Mouse (Mus musculus) midbrain, embryonic 16.5 days (tissue): ENCODE measurements at regions not wholly inside any gene's neighbourhood (a gene's known extent, or its start where the extent isn't known, plus 50 kb on each side); places are given as distances from the start of the nearest gene placed in this dataset.

Experiments
- ATAC-seq: fragments of 200-750 bp; cut with Nextera tagmentation; 2 replicates; pipeline ENCODE4 v1.8.0; 2017; ENCODE audit warnings: moderate TSS enrichment
- H3K27ac ChIP-seq: fragments of 300-500 bp; sonication (generic); 2 replicates; pipeline ENCODE4 v1.5.1; 2014; ENCODE audit warnings: mild to moderate bottlenecking, low read length, mixed read lengths
- H3K27me3 ChIP-seq: fragments of 300-500 bp; sonication (generic); 2 replicates; pipeline ENCODE4 v1.6.1; 2014; ENCODE audit warnings: low read depth, low read length, mixed read lengths; ENCODE audit not compliant: control insufficient read depth, insufficient read depth
- H3K36me3 ChIP-seq: fragments of 300-500 bp; sonication (generic); 2 replicates; pipeline ENCODE4 v1.6.1; 2014; ENCODE audit warnings: mild to moderate bottlenecking, low read length, moderate library complexity, mixed read lengths; ENCODE audit not compliant: control insufficient read depth, insufficient read depth
- H3K4me1 ChIP-seq: fragments of 300-500 bp; sonication (generic); 2 replicates; pipeline ENCODE4 v1.6.1; 2014; ENCODE audit warnings: mild to moderate bottlenecking, low read length, mixed read lengths; ENCODE audit not compliant: control insufficient read depth, insufficient read depth
- H3K4me2 ChIP-seq: fragments of 300-500 bp; sonication (generic); 2 replicates; pipeline ENCODE4 v1.6.1; 2014; ENCODE audit warnings: mild to moderate bottlenecking, low read length, mixed read lengths
- H3K4me3 ChIP-seq: fragments of 300-500 bp; sonication (generic); 2 replicates; pipeline ENCODE4 v1.5.1; 2014; ENCODE audit warnings: low read depth, mild to moderate bottlenecking, low read length, moderate library complexity, mixed read lengths
- H3K9ac ChIP-seq: fragments of 300-500 bp; sonication (generic); 2 replicates; pipeline ENCODE4 v1.6.1; 2014; ENCODE audit warnings: low read depth, low read length, mixed read lengths
- H3K9me3 ChIP-seq: fragments of 300-500 bp; sonication (generic); replicated peaks from 2 replicates; pipeline ENCODE4 v1.6.1; 2014; ENCODE audit warnings: mild to moderate bottlenecking, low read length, mixed read lengths; ENCODE audit not compliant: control insufficient read depth, poor library complexity, severe bottlenecking
- WGBS: fragments of 180-500 bp; shearing (Covaris S2); extraction: QIAGEN DNeasy Blood & Tissue Kit; methylation state at CpG from one replicate; pipeline ENCODE4 v1.1.7; 2014; 5-methylcytosine and 5-hydroxymethylcytosine counted together

- Histone ChIP-seq H3K4me2 (no peak overlapping the region), H3K9ac (no peak overlapping the region), H3K9me3 (no peaks in the 10 kb centered on the region), H3K27ac (no peak overlapping the region), H3K4me3 (no peak overlapping the region), H3K36me3 (no peaks in the 10 kb centered on the region), H3K4me1 (no peaks in the 10 kb centered on the region), H3K27me3 (no peaks in the 10 kb centered on the region)
- ATAC-seq: no peak
- 38% methylated on average over 5 of the region's 5 CpGs for WGBS
These were observed 117.0 kb upstream of the Cdh4 start for GRCm38 (mm10) chr2:179325242-179325641.

GRCm38 (mm10) chr2:179332872-179333489 lies 109.2 kb upstream of the Cdh4 start:
- H3K4me2 ChIP-seq: no peak overlapping the region
- no peak for ATAC-seq
- no peak overlapping the region for H3K9ac ChIP-seq
- peaks cover 8% of the 10 kb centered on the region; the same call in 1 of the 2 replicates for H3K4me1 ChIP-seq
- H3K27ac ChIP-seq: peak overlapping the region; percentile 29; the same call in 1 of the 2 replicates
- no peak overlapping the region for H3K4me3 ChIP-seq
- no peaks in the 10 kb centered on the region for H3K36me3 ChIP-seq
- H3K27me3 ChIP-seq: no peaks in the 10 kb centered on the region
- H3K9me3 ChIP-seq: no peaks in the 10 kb centered on the region
- 58% methylated on average over 5 of the region's 5 CpGs for WGBS

- peaks cover 8% of the 10 kb centered on the region; the same call in 1 of the 2 replicates for H3K4me1 ChIP-seq
- 67% methylated on average over 5 of the region's 5 CpGs for WGBS
- H3K9ac ChIP-seq: no peak overlapping the region
- H3K27ac ChIP-seq: no peak overlapping the region
- H3K9me3 ChIP-seq: no peaks in the 10 kb centered on the region
- H3K4me3 ChIP-seq: no peak overlapping the region
- no peaks in the 10 kb centered on the region for H3K27me3 ChIP-seq
- H3K36me3 ChIP-seq: no peaks in the 10 kb centered on the region
- H3K4me2 ChIP-seq: no peak overlapping the region
- ATAC-seq: no peak
These were observed 108.6 kb upstream of the Cdh4 start for GRCm38 (mm10) chr2:179333587-179333986.

- Histone ChIP-seq H3K9ac (no peak overlapping the region), H3K36me3 (no peaks in the 10 kb centered on the region), H3K9me3 (no peaks in the 10 kb centered on the region), H3K4me1 (peaks cover 8% of the 10 kb centered on the region; the same call in 1 of the 2 replicates), H3K27ac (no peak overlapping the region), H3K27me3 (no peaks in the 10 kb centered on the region), H3K4me2 (no peak overlapping the region), H3K4me3 (no peak overlapping the region)
- 4% methylated on average over 1 of the region's 1 CpGs for WGBS
- peak; percentile 65; the same call in 1 of the 2 replicates for ATAC-seq
These were observed 106.0 kb upstream of the Cdh4 start for GRCm38 (mm10) chr2:179336235-179336634.

- peaks cover 9% of the 10 kb centered on the region; the same call in 1 of the 2 replicates for H3K4me1 ChIP-seq
- no peaks in the 10 kb centered on the region for H3K9me3 ChIP-seq
- H3K27me3 ChIP-seq: no peaks in the 10 kb centered on the region
- H3K36me3 ChIP-seq: no peaks in the 10 kb centered on the region
- no peak overlapping the region for H3K4me3 ChIP-seq
- no peak overlapping the region for H3K4me2 ChIP-seq
- H3K27ac ChIP-seq: no peak overlapping the region
- no peak overlapping the region for H3K9ac ChIP-seq
- ATAC-seq: no peak
- WGBS: 74% methylated on average over 3 of the region's 3 CpGs
These were observed 89.6 kb upstream of the Cdh4 start for GRCm38 (mm10) chr2:179352676-179353075.

GRCm38 (mm10) chr2:179354866-179355265 lies 87.4 kb upstream of the Cdh4 start:
- H3K27me3 ChIP-seq: no peaks in the 10 kb centered on the region
- 54% methylated on average over 5 of the region's 5 CpGs for WGBS
- H3K4me2 ChIP-seq: no peak overlapping the region
- no peak overlapping the region for H3K4me3 ChIP-seq
- H3K36me3 ChIP-seq: no peaks in the 10 kb centered on the region
- no peaks in the 10 kb centered on the region for H3K9me3 ChIP-seq
- no peak overlapping the region for H3K9ac ChIP-seq
- peaks cover 9% of the 10 kb centered on the region; the same call in 1 of the 2 replicates for H3K4me1 ChIP-seq
- ATAC-seq: no peak
- no peak overlapping the region for H3K27ac ChIP-seq

GRCm38 (mm10) chr2:179370882-179371546 lies 71.2 kb upstream of the Cdh4 start:
- Histone ChIP-seq H3K9ac (no peak overlapping the region), H3K27ac (no peak overlapping the region), H3K4me2 (no peak overlapping the region), H3K27me3 (no peaks in the 10 kb centered on the region), H3K4me3 (no peak overlapping the region), H3K4me1 (no peaks in the 10 kb centered on the region), H3K36me3 (no peaks in the 10 kb centered on the region), H3K9me3 (no peaks in the 10 kb centered on the region)
- 74% methylated on average over 14 of the region's 14 CpGs for WGBS
- ATAC-seq: no peak

GRCm38 (mm10) chr2:179371553-179371952 lies 70.7 kb upstream of the Cdh4 start:
- 73% methylated on average over 7 of the region's 7 CpGs for WGBS
- ATAC-seq: no peak
- H3K4me3 ChIP-seq: no peak overlapping the region
- H3K27ac ChIP-seq: no peak overlapping the region
- H3K9me3 ChIP-seq: no peaks in the 10 kb centered on the region
- no peaks in the 10 kb centered on the region for H3K27me3 ChIP-seq
- no peak overlapping the region for H3K9ac ChIP-seq
- no peaks in the 10 kb centered on the region for H3K4me1 ChIP-seq
- no peak overlapping the region for H3K4me2 ChIP-seq
- no peaks in the 10 kb centered on the region for H3K36me3 ChIP-seq

DNA sequence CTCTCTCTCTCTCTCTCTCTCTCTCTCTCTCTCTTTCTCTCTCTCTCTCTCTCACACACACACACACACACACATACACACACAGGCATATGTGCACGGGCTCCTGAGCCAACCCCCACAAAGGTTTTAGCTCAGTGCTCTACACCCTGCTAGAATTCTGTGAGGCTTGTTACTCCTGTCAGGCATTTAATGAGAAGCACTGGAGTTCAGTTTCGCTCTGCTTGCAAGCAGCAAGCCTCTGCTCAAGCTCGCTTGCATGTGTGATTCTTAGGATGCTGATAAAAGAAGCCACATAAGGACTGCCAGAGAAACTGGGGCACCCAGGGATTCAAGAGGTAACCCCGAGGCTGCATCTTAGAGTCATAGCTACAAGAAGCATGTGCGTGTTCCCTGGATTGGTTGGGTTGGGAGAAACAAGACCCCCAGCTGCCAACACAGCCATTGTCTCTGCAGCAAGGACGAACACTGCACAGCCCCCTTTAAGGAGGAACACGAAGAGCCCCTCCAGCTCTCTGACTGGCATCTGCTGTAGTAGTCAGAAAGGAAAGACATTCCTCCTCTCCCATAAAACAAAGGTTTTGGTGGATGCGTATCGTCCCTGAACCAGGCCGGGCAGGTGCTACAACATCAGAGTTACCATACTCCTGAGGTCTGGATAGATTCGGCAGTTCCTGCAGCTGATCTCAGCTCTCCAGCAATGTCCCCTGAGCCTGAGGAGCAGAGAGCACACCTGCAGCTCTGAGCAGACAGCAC lies 62.4 kb upstream of the Cdh4 start:
- Histone ChIP-seq H3K9ac (peak overlapping the region; percentile 18; the same call in 1 of the 2 replicates), H3K27me3 (no peaks in the 10 kb centered on the region), H3K4me1 (peaks cover 14% of the 10 kb centered on the region), H3K36me3 (no peaks in the 10 kb centered on the region), H3K4me2 (no peak overlapping the region), H3K27ac (peak overlapping the region; percentile 55), H3K4me3 (no peak overlapping the region), H3K9me3 (no peaks in the 10 kb centered on the region)
- ATAC-seq: peak; percentile 74
- WGBS: 43% methylated on average over 11 of the region's 11 CpGs
